Mouse (Mus musculus) mouse embryonic stem cell (cell line): ENCODE data around the gene Sds.
"Not testable (repeated sequence)": the region's sequence is repeated elsewhere in the genome, so short reads cannot be mapped to it uniquely, and the experiment has no call there.

Experiments
- in situ Hi-C, 2 experiments: fragments of 300-500 bp; cut with MboI; formaldehyde crosslinking; loops; 1 replicate in 1 of 2; 3 replicates in 1 of 2; pipeline ENCODE4 v1.14.3; 2019 to 2020; ENCODE audit warnings: low sequenced_read_pairs in 2 of 2, low pct_unique_long_range_greater_than_20kb in 1 of 2, mixed read lengths in 1 of 2; ENCODE audit not compliant: unreplicated experiment in 1 of 2

Gene Sds

GRCm38 (mm10) chr5:120468830-120469229, 7.5 kb upstream of the Sds start:
- in situ Hi-C loops: loop anchor here in 1 of 2 experiments (25.0 kb wide), 1 partner anchor 182 kb away; no protein-coding TSS in a partner anchor

GRCm38 (mm10) chr5:120471538-120471937, 4.8 kb upstream of the Sds start:
- in situ Hi-C loops: loop anchor here in 1 of 2 experiments (25.0 kb wide), 1 partner anchor 184 kb away; no protein-coding TSS in a partner anchor

- in situ Hi-C loops: loop anchor here in 1 of 2 experiments (25.0 kb wide), 1 partner anchor 185 kb away; no protein-coding TSS in a partner anchor
These were observed 3.6 kb upstream of the Sds start, which contains the start of gene Sdsl for GRCm38 (mm10) chr5:120472770-120473169. TSS of gene Sdsl (minus strand) at chr5:120472810.

- in situ Hi-C loops: loop anchor here in 1 of 2 experiments (25.0 kb wide), 1 partner anchor 186 kb away; no protein-coding TSS in a partner anchor
These were observed 3.0 kb upstream of the Sds start for GRCm38 (mm10) chr5:120473361-120473760.

- in situ Hi-C loops: no loop called here
These were observed 465 bp upstream of the Sds start for GRCm38 (mm10) chr5:120475861-120476260.

- in situ Hi-C loops: no loop called here
These were observed 1.7 kb downstream of the Sds start for GRCm38 (mm10) chr5:120477993-120478392.

GRCm38 (mm10) chr5:120479538-120479937, 3.2 kb downstream of the Sds start:
- in situ Hi-C loops: no loop called here

GRCm38 (mm10) chr5:120481205-120481604, 4.9 kb downstream of the Sds start:
- in situ Hi-C loops: no loop called here

- in situ Hi-C loops: no loop called here
These were observed 7.1 kb downstream of the Sds start for GRCm38 (mm10) chr5:120483399-120483798.

GRCm38 (mm10) chr5:120487844-120488243, 11.5 kb downstream of the Sds start:
- in situ Hi-C loops: no loop called here

- in situ Hi-C loops: no loop called here
These were observed 14.4 kb downstream of the Sds start for GRCm38 (mm10) chr5:120490679-120491192.

- in situ Hi-C loops: no loop called here
These were observed 16.1 kb downstream of the Sds start for GRCm38 (mm10) chr5:120492437-120492836.

GRCm38 (mm10) chr5:120493440-120493839, 17.1 kb downstream of the Sds start:
- in situ Hi-C loops: no loop called here

- in situ Hi-C loops: no loop called here
These were observed 17.6 kb downstream of the Sds start for GRCm38 (mm10) chr5:120493873-120494395.

GRCm38 (mm10) chr5:120495064-120495702, 18.9 kb downstream of the Sds start:
- in situ Hi-C loops: no loop called here

- in situ Hi-C loops: no loop called here
These were observed 19.4 kb downstream of the Sds start for GRCm38 (mm10) chr5:120495703-120496226.

GRCm38 (mm10) chr5:120497071-120497470, 20.7 kb downstream of the Sds start:
- in situ Hi-C loops: no loop called here

GRCm38 (mm10) chr5:120499202-120499601, 22.9 kb downstream of the Sds start:
- in situ Hi-C loops: no loop called here

- in situ Hi-C loops: not testable (repeated sequence)
These were observed 24.3 kb downstream of the Sds start for GRCm38 (mm10) chr5:120500609-120501008.
